Mouse (Mus musculus): Measurements from ENCODE around the gene Cela3b.

Cela3b gene

DNA sequence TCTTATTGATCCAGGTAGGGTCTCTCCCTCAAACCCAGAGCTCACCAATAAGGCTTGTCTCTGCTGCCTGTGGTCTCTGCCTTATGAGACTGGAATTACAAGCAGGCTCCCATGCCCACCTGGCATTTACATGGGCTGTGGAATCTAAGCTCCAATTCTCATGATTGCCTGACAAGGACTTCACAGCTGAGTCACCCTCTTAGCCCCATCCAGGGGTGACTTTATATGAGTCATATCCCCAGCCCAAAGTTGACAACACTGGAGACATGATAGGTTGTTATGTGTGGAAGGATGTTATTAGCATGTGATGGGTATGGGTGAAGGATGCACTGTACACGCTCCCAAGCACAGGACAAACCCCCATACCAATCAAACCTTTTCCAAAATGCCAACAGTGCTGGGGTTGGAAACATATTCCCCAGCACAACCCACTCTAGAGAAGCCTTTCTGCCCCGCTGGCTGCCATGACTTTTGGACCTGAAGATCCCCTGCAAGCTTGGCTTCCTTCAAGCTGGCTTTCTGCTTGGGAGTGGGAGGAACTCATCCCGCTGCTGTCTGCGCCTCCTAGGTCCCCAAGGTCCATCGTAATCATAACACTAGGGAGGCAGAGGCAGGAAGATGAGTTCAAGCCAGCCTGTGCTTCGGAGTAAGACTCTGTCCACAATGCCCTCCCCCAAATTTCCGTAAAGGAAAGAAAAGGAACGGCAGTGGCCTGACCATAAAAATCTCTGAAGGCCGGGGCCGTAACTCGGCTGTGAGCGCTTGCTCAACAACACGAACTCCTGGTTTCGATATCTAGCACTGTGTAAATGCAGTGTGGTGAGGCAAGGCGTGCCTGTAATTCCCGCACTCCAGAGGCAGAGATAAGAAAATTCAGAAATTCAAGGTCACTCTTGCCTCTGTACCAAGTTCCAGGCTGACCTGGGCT lies 58.5 kb downstream of the Cela3b start:
- no peak for DNase-seq
